Mouse (Mus musculus): ENCODE measurements around the gene Nfasc. TPM values are rescaled to one million over a fixed set of nuclear protein-coding genes. Genes with fewer than 3 reads are reported as not detected.

Nfasc gene
- polyA plus RNA-seq, 1 experiment, result 3.3 TPM

GRCm38 (mm10) chr1:132650680-132651079 is 90.9 kb downstream of the Nfasc start:
- DNase-seq (ENCODE audit: low spot score), result no peak

DNA sequence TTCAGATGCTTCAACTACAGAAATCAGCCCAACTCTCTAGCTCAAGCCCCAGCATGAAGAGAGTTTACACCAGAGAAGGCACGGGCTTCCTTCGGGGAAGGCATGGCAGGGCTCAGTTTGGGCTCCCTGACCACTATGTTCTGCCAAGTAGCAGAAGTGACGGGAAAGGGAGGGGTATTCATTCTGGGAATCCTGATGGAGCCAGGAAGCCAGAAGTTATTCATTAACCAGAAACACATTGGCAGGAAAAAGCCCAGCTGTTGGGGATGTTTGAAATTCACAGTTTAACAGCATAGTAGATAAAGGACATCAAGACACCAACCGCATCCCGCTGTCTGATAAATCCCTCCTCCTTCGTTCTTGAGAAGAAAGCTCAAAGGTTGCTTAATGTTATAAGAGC is 93.6 kb downstream of the Nfasc start:
- no peak for DNase-seq (ENCODE audit: low spot score)

DNA sequence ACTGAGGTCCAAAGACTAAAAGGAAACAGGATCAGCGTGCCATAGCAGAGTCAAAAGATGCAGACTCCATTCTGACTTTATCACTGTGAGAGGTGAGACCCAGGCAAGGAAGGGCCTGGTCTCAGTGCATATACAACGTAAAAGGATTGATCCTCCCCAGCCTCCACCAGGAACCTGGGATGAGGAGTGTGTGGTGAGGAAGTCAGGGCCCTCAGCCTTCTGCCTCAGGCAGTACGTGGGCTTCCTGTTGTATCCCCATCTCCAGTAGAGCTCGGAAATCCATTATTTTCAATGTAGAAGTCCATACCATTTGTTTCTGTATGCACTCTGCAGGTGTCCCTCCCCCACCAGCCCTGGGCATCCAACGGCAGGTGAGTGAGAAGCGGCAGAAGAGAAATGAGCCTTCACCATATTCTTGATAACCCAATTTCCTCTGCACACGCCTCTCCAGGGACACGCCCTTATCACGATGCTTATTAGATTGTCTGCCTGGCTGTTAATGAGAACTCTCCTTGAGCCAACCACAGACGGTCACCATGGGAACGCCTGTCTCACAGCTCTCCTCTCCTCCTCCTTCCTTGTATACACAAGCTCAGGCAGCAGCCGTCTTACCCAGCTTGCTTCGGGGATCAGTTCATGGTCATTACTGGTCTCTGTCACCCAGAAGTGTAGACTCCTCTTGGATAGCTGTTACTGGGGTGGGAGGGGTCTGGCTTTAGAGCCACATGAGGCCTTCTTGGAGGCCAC is 100.4 kb downstream of the Nfasc start:
- DNase-seq (ENCODE audit: low spot score), result no peak

- no peak for DNase-seq (ENCODE audit: low spot score)
Measured at GRCm38 (mm10) chr1:132640256-132640655, 101.3 kb downstream of the Nfasc start.

GRCm38 (mm10) chr1:132637346-132637745 is 104.3 kb downstream of the Nfasc start:
- no peak for DNase-seq (ENCODE audit: low spot score)

- DNase-seq (ENCODE audit: low spot score), result no peak
Measured at GRCm38 (mm10) chr1:132629611-132630370, 111.8 kb downstream of the Nfasc start.

DNA sequence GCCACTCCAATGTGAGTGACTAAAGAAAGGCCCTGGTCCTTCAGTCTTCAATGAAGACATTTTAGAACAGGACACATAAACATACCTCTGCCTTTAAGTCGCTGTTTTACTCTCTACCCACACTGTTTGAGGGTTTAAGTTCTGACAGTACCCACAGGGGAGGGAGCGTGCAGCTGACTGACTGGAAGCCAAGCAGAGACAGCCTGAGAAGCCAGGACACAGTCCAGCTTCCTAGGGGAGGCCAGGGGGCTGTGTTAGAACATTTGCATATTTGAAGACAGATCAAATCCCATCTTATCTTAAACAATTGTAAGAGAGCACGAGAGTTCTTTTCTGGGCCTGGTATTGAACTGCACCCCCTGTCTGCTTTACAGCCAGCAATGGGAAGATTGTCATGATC is 113.0 kb downstream of the Nfasc start:
- no peak for DNase-seq (ENCODE audit: low spot score)

GRCm38 (mm10) chr1:132628183-132628582 is 113.4 kb downstream of the Nfasc start:
- DNase-seq (ENCODE audit: low spot score), result no peak

DNA sequence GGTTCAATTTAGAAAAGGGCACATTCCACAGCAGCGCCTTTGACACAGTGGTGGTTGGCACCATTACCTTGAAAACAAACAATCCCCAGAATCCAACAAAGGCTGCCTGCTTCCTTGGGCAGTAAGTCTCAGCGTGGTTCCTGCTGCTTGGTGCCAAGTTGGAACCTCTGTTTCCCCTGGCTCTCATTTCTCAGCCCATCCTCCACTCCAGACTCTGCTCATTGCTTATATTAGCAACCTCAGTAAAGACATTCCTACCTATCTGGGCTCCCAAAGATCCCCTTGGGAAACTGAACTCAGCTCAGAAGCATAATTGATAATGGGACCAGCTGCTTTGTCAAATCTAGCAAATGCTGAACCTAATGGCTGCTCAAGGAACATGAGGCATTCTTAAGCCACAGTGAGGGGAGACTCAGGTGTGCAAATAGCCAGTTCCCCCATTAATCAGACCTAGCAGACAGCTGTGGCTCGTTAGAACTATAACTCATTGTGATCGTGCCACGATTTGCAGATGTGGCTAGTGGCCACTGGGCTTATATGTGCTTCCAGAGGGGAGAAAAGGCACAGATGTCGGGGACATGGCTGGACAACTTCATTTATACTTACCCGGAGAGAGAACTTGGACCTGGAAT is 115.4 kb downstream of the Nfasc start:
- no peak for DNase-seq (ENCODE audit: low spot score)

DNA sequence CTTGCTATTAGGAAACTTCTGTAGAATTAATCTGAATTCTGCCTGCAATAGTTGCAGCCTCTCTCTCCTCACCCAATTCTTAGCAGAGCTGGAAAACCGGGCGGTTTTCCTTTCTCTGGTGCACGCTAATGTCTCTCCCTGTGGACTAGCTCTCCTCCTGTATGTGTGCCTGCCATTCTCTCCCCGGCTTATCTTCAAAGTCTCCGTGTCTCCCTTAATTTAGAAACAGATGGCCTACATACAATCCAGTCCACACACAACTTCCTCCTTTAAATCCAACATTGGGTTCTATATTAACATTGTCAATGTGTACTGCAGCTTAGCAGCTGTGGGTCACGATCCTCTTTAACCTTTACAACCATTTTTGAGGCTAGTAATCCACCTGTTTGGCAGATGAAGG is 116.6 kb downstream of the Nfasc start:
- no peak for DNase-seq (ENCODE audit: low spot score)

DNA sequence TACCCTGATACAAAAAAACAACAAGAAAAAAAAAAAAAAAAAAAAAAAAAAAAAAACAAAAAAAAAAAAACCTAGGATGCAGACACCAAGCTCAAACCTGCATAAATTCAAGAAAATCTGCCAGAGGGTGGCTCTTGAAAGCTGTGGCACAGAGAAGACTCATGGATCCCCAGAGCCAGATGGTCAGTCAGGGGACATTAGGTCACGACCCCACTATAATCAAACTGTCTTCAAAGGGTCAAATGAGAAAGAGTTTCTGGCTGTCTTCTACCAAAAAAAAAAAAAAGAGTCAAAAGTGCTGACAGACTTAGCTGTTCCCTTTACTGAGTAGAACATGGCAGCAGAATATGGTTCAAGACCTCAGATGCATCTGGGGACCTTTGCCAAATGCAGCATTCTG is 117.1 kb downstream of the Nfasc start:
- DNase-seq (ENCODE audit: low spot score), result no peak

DNA sequence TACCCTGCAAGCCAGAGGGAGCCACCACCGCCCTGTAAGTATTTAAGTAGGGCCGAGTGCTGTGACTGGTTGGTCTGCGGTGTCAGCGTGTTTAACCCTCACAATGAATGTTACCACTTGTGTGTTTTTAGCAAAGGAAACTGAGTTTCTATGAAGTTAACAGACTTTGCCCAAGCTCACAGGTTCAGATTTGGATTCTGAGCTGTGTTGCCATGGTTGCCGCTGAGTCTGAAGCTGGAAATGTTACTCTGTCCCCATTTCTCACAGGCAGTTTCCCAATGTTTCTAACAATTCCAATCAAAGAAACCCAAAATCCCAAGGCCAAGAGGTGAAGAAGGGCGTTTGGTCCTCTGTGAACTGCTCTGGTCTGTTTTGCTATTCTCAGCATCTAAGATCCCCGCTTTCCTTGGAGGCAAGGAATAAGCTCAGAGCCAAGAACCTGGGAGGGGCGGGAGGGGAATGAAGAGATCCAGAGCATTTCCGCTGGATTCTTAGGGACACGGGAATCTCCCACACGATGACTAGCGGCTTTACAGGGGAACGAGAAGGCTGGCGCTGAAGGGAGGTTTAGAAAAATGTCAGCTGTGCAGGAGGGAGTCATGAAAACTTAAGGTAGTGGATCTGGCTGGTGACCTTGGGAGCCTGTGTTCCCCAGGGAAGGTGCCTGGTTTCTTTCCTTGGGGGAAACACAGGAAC is 117.8 kb downstream of the Nfasc start:
- DNase-seq (ENCODE audit: low spot score), result no peak

- DNase-seq (ENCODE audit: low spot score), result no peak
Measured at GRCm38 (mm10) chr1:132612066-132612465, 129.5 kb downstream of the Nfasc start.

DNA sequence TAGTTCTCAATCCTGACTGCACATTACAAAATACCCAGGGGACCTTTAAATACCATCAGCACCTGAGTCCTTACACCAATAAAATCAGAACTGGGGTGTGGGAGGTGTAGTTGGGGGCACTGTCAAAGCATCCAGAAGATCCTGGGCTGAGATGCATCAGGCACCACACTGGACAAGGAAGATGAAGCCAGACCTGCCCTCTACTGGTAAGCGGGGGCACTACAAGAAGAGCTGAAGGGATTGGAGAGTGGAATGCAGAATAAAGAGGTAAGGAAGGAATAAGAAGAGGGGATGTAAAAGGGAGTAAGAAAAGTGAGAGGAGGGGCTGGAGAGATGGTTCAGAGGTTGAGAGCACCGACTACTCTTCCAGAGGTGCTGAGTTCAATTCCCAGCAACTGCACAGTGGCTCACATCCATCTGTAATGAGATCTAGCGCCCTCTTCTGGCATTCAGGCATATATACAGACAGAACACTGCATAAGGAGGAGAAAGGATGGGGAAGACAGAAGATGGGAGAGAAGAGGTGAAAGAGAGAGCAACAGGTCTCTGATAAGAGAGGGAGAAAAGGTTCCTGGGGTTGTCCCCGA is 132.5 kb downstream of the Nfasc start:
- DNase-seq (ENCODE audit: low spot score), result no peak

- DNase-seq (ENCODE audit: low spot score), result no peak
Measured at GRCm38 (mm10) chr1:132602161-132602560, 139.4 kb downstream of the Nfasc start.

DNA sequence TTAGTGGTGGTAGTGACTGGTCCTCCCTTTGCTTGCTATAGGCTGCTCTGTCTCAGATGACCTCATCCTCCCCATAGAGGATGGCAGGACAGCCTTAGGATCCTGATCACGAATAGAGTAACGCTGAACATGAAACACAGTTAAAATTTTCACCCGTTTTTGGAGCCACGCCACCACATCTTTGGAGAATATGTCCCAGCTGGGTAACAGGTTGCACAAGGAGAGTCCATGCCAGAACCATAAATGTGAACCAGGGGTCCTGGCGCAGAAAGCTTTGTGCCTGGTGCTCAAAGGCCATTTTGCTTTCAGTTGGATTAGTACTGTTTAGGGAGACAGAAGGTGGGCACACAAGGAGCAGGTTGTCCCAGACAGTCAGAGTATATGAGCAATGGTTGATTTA is 143.6 kb downstream of the Nfasc start:
- DNase-seq (ENCODE audit: low spot score), result no peak

DNA sequence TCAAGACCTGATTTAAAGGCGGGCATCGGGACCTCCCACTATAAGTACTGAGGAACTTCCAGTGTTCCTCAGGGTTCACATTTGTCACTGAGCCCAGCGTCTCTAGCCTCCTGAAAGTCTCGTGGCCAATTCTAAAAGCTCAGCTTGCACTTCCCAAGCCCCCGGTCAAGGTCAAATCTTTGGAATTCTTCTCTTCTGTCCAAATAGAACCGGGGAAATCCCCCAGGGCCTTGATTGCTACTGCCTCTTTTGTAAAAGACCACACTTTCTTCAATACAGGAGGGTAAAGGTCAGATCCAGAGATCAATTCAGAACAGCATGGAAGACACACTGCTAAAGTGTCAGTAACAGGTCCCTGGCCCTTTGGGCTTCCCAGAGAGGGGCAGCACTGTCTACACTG is 145.9 kb downstream of the Nfasc start:
- DNase-seq (ENCODE audit: low spot score), result no peak

DNA sequence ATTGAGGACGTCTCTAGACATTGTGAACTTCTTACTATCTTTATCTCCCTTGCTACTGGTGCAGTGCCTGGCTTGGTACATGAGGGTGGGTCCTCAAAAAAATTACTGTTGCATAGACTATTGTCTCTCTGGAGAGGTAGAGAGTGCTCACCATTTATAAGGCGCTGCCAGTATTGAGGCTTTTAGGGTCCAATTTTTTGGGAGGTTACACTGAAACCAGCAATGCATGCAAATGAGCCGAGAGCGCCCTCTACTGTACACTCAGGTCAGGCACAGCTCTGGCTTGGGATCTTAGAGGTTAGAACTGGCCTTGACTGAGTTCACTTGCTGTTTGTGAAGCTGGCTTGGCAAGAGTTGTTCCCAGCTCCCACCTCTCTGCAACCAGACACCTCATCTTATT is 147.0 kb downstream of the Nfasc start:
- DNase-seq (ENCODE audit: low spot score), result peak; percentile 43

- no peak for DNase-seq (ENCODE audit: low spot score)
Measured at GRCm38 (mm10) chr1:132592145-132592544, 149.5 kb downstream of the Nfasc start.

GRCm38 (mm10) chr1:132591399-132591930 is 150.1 kb downstream of the Nfasc start:
- DNase-seq (ENCODE audit: low spot score), result no peak

DNA sequence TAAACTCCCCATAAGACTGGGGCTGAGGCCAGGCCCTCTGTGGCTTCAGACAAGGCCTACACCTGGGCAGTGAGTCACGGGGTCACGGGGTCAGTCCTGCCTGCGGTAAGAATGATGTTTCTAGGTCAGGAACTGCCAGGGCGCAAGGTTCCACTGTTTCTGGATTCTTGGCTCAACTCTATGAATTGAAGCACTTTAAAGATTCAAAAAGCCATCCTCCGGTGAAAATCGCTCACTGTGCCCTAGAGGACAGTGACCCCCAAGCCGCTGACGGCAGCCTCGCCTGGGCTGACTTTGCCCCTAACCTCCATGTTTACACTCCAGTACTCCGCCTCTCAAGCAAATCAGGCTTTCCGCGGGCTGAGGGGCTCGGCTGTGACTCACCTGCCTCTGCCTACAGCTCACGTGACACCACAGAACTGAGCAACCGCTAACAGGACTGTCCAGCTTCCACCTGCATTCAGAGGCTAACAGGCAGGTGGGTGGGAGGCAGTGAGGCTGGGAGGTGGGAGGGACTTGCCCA is 154.9 kb downstream of the Nfasc start:
- DNase-seq (ENCODE audit: low spot score), result peak; percentile 26
